Mouse (Mus musculus) embryonic facial prominence, embryonic 13.5 days (tissue): Measurements from ENCODE around the gene Pced1b. TPM values are rescaled to one million over a fixed set of nuclear protein-coding genes. Genes with fewer than 3 reads are reported as not detected.

Source experiments
- ATAC-seq: fragments of 200-750 bp; cut with Nextera tagmentation; 2 replicates; pipeline ENCODE4 v1.8.0; 2017; ENCODE audit warnings: low read depth; ENCODE audit not compliant: insufficient number of reproducible peaks, insufficient read depth, low FRiP score, low TSS enrichment
- H3K27ac ChIP-seq: fragments of 300-500 bp; sonication (generic); 2 replicates; pipeline ENCODE4 v1.5.1; 2015; ENCODE audit warnings: moderate library complexity, mild to moderate bottlenecking, inconsistent platforms
- H3K27me3 ChIP-seq: fragments of 300-500 bp; sonication (generic); 2 replicates; pipeline ENCODE4 v1.6.1; 2015; ENCODE audit warnings: mild to moderate bottlenecking, inconsistent platforms
- H3K36me3 ChIP-seq: fragments of 300-500 bp; sonication (generic); 2 replicates; pipeline ENCODE4 v1.6.1; 2015; ENCODE audit warnings: mild to moderate bottlenecking, inconsistent platforms
- H3K4me1 ChIP-seq: fragments of 300-500 bp; sonication (generic); 2 replicates; pipeline ENCODE4 v1.6.1; 2015; ENCODE audit warnings: inconsistent platforms
- H3K4me2 ChIP-seq: fragments of 300-500 bp; sonication (generic); 2 replicates; pipeline ENCODE4 v1.6.1; 2015; ENCODE audit warnings: moderate library complexity, mild to moderate bottlenecking, inconsistent platforms
- H3K4me3 ChIP-seq: fragments of 300-500 bp; sonication (generic); 2 replicates; pipeline ENCODE4 v1.5.1; 2015; ENCODE audit warnings: mild to moderate bottlenecking, inconsistent platforms
- H3K9ac ChIP-seq: fragments of 300-500 bp; sonication (generic); 2 replicates; pipeline ENCODE4 v1.6.1; 2015; ENCODE audit warnings: mild to moderate bottlenecking, inconsistent platforms
- H3K9me3 ChIP-seq: fragments of 300-500 bp; sonication (generic); 2 replicates; pipeline ENCODE4 v1.6.1; 2016; ENCODE audit warnings: inconsistent platforms
- WGBS: fragments of 180-500 bp; shearing (Covaris S2); methylation state at CpG from one replicate; pipeline ENCODE4 v1.1.7; 2015; ENCODE audit warnings: mixed read lengths; 5-methylcytosine and 5-hydroxymethylcytosine counted together
- polyA plus RNA-seq: library from polyadenylated mRNA; unstranded; fragments of >200 nt; fragmentation: Nextera tagmentation; extraction: Ambion mirVana; gene quantifications from 2 replicates; pipeline ENCODE4 v1.2.1, GENCODE M21; 2015

Pced1b gene
- polyA plus RNA-seq, 1 experiment from 2014 or later: 3.3 TPM

- Histone ChIP-seq H3K4me1 (peaks cover 13% of the 10 kb centered on the region), H3K4me3 (no peak overlapping the region), H3K27me3 (no peaks in the 10 kb centered on the region), H3K27ac (no peak overlapping the region), H3K9ac (no peak overlapping the region), H3K9me3 (no peaks in the 10 kb centered on the region), H3K36me3 (no peaks in the 10 kb centered on the region), H3K4me2 (no peak overlapping the region)
- no peak for ATAC-seq
- 68% methylated on average over 4 of the region's 4 CpGs for WGBS
These were observed 42.3 kb downstream of the Pced1b start for GRCm38 (mm10) chr15:97289176-97289575.

DNA sequence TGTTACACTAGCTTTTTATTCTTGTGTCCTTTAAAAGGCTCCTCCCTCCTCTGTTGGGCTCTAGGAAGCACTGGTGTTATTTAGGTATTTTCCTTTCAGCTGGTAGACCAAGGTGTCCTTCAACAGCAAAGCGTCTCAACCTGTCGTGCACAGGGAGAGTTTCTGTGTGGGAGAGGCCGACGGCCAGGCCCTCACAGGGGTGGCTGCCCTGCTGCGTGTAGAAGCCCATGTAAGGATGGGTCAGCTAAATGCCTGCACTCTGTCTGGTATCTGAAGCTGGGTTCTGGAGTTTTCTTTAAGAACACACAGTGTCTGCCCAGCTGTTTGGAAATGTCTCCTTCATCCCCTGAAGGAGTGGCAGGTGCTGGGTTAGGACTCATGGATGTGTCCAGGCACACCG, 43.4 kb downstream of the Pced1b start:
- Histone ChIP-seq H3K9me3 (no peaks in the 10 kb centered on the region), H3K4me2 (no peak overlapping the region), H3K4me1 (peaks cover 13% of the 10 kb centered on the region), H3K27ac (no peak overlapping the region), H3K4me3 (no peak overlapping the region), H3K27me3 (no peaks in the 10 kb centered on the region), H3K36me3 (no peaks in the 10 kb centered on the region), H3K9ac (no peak overlapping the region)
- no peak for ATAC-seq
- 89% methylated on average over 6 of the region's 6 CpGs for WGBS

- no peaks in the 10 kb centered on the region for H3K9me3 ChIP-seq
- WGBS: 68% methylated on average over 21 of the region's 21 CpGs
- no peak for ATAC-seq
- H3K27me3 ChIP-seq: no peaks in the 10 kb centered on the region
- no peak overlapping the region for H3K9ac ChIP-seq
- no peak overlapping the region for H3K27ac ChIP-seq
- H3K4me3 ChIP-seq: no peak overlapping the region
- no peak overlapping the region for H3K4me2 ChIP-seq
- no peaks in the 10 kb centered on the region for H3K36me3 ChIP-seq
- peaks cover 13% of the 10 kb centered on the region for H3K4me1 ChIP-seq
These were observed 44.6 kb downstream of the Pced1b start for GRCm38 (mm10) chr15:97291291-97292050.

DNA sequence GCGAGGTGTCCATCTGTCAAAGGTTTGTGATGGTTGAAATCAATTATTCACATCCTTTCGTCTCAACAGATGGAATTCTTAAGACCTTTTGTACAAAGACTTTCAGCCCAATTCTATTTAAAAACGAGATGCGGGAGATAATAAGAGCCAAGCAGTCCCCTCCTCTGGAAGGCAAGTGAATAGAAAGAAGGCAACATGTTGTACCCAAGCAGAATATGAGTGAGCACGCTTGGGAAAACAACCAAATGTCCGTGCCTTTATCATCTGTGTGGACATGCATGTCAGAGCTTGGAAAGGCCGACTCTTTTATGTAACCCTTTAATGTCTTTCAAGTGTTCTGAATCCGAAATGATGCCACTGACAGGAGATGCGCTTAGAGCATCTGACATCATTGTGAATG, 61.0 kb downstream of the Pced1b start:
- no peak overlapping the region for H3K27ac ChIP-seq

GRCm38 (mm10) chr15:97309533-97309932, 62.6 kb downstream of the Pced1b start:
- H3K36me3 ChIP-seq: no peaks in the 10 kb centered on the region
- H3K4me2 ChIP-seq: no peak overlapping the region
- no peak overlapping the region for H3K9ac ChIP-seq
- no peak for ATAC-seq
- H3K9me3 ChIP-seq: no peaks in the 10 kb centered on the region
- no peaks in the 10 kb centered on the region for H3K4me1 ChIP-seq
- 94% methylated on average over 2 of the region's 2 CpGs for WGBS
- no peak overlapping the region for H3K27ac ChIP-seq
- H3K4me3 ChIP-seq: no peak overlapping the region
- no peaks in the 10 kb centered on the region for H3K27me3 ChIP-seq

More for the DNA sequence above, 61.0 kb downstream of the Pced1b start:
- Histone ChIP-seq H3K4me3 (no peak overlapping the region), H3K9ac (no peak overlapping the region), H3K36me3 (no peaks in the 10 kb centered on the region), H3K4me2 (no peak overlapping the region), H3K9me3 (no peaks in the 10 kb centered on the region), H3K27me3 (no peaks in the 10 kb centered on the region), H3K4me1 (no peaks in the 10 kb centered on the region)
- no peak for ATAC-seq
- WGBS: 59% methylated on average over 9 of the region's 9 CpGs

- Histone ChIP-seq H3K36me3 (no peaks in the 10 kb centered on the region), H3K9me3 (no peaks in the 10 kb centered on the region), H3K4me1 (no peaks in the 10 kb centered on the region), H3K9ac (no peak overlapping the region), H3K4me3 (no peak overlapping the region), H3K4me2 (no peak overlapping the region), H3K27ac (no peak overlapping the region), H3K27me3 (no peaks in the 10 kb centered on the region)
- 64% methylated on average over 9 of the region's 9 CpGs for WGBS
- no peak for ATAC-seq
These were observed 63.3 kb downstream of the Pced1b start for GRCm38 (mm10) chr15:97310251-97310650.

GRCm38 (mm10) chr15:97311211-97311610, 64.3 kb downstream of the Pced1b start:
- WGBS: 76% methylated on average over 7 of the region's 7 CpGs
- H3K27ac ChIP-seq: no peak overlapping the region
- no peak overlapping the region for H3K4me3 ChIP-seq
- H3K9ac ChIP-seq: no peak overlapping the region
- H3K36me3 ChIP-seq: no peaks in the 10 kb centered on the region
- no peak overlapping the region for H3K4me2 ChIP-seq
- peaks cover 3% of the 10 kb centered on the region; the same call in 1 of the 2 replicates for H3K4me1 ChIP-seq
- no peaks in the 10 kb centered on the region for H3K9me3 ChIP-seq
- ATAC-seq: no peak
- no peaks in the 10 kb centered on the region for H3K27me3 ChIP-seq

DNA sequence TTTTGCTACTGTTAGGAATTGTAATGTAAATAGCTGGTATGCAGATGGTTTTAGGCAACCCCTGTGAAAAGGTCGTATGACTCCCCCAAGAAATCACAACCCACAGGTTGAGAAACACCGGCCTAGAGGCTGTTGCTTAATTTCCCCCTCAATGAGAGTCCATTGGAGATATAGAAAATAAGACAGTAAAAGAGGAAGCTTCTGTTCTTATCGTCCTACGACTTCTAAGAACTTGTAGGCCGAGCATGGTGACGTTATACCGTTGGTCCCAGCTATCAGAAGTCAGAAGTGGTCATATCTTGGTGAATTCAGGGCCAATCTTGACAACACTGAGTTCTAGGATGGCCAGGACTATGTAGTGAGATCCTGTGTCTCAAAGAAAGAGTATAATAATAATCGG, 65.0 kb downstream of the Pced1b start:
- ATAC-seq: no peak
- no peak overlapping the region for H3K27ac ChIP-seq
- no peaks in the 10 kb centered on the region for H3K36me3 ChIP-seq
- no peak overlapping the region for H3K4me2 ChIP-seq
- H3K4me1 ChIP-seq: peaks cover 10% of the 10 kb centered on the region
- H3K9me3 ChIP-seq: no peaks in the 10 kb centered on the region
- H3K27me3 ChIP-seq: no peaks in the 10 kb centered on the region
- no peak overlapping the region for H3K4me3 ChIP-seq
- 91% methylated on average over 8 of the region's 8 CpGs for WGBS
- H3K9ac ChIP-seq: no peak overlapping the region

DNA sequence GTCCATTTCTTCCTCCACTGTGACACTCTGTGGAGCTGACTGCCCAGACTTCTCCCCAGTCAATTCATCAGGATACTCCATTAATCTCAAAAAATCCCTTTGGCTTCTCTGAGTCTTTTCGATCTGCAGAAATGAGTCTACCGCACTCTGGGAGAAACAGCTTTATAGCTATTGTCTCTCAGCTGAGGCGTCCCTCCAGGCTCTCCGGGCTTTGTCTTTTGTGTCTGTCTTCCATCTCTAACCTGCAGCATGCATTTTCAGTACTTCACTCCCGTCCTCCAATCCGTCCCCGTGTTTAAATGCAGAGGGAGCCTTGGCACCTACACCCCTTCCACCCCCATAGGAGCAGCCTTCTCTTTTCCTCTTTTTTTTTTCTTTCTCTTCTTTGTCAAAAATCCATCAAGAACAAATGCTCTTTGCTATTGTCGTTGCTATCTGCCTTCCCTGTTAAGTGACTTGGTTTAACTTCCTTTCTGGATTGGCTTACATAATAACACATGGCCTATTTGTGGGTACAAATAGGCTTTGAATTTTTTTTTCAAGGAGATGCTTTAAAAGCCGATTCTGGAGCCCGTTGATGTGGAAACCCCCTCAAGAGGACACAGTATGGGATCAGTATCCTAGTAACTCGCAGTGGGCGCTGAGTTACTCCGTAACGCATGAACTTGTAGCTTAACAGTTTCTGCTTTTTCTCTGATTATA, 68.0 kb downstream of the Pced1b start:
- H3K4me1 ChIP-seq: peaks cover 11% of the 10 kb centered on the region
- no peak overlapping the region for H3K4me2 ChIP-seq
- H3K36me3 ChIP-seq: no peaks in the 10 kb centered on the region
- no peak overlapping the region for H3K27ac ChIP-seq
- no peaks in the 10 kb centered on the region for H3K27me3 ChIP-seq
- no peaks in the 10 kb centered on the region for H3K9me3 ChIP-seq
- no peak overlapping the region for H3K9ac ChIP-seq
- no peak overlapping the region for H3K4me3 ChIP-seq
- no peak for ATAC-seq
- WGBS: 75% methylated on average over 14 of the region's 14 CpGs

DNA sequence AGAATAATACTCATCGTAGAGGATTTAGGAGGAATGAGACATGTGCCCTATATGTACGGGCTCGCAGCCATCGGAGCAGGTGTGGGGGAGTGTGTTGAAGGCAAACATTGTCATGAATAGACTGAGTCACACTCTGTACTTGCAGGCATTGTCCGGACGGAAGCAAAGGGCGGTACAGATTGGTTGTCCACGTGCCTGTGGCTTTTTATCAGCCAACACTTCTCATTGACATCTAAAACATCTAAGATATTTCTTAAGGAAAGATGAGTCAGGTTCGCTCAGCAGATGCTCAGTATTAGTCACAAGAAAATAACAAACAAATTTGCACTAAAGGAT, 68.5 kb downstream of the Pced1b start:
- Histone ChIP-seq H3K27ac (no peak overlapping the region), H3K9ac (no peak overlapping the region), H3K36me3 (no peaks in the 10 kb centered on the region), H3K9me3 (no peaks in the 10 kb centered on the region), H3K4me1 (peaks cover 11% of the 10 kb centered on the region), H3K4me2 (no peak overlapping the region), H3K4me3 (no peak overlapping the region), H3K27me3 (no peaks in the 10 kb centered on the region)
- WGBS: 83% methylated on average over 9 of the region's 9 CpGs
- ATAC-seq: no peak

- no peaks in the 10 kb centered on the region for H3K27me3 ChIP-seq
- peaks cover 11% of the 10 kb centered on the region for H3K4me1 ChIP-seq
- 87% methylated on average over 21 of the region's 21 CpGs for WGBS
These were observed 71.6 kb downstream of the Pced1b start for GRCm38 (mm10) chr15:97318365-97319001.

DNA sequence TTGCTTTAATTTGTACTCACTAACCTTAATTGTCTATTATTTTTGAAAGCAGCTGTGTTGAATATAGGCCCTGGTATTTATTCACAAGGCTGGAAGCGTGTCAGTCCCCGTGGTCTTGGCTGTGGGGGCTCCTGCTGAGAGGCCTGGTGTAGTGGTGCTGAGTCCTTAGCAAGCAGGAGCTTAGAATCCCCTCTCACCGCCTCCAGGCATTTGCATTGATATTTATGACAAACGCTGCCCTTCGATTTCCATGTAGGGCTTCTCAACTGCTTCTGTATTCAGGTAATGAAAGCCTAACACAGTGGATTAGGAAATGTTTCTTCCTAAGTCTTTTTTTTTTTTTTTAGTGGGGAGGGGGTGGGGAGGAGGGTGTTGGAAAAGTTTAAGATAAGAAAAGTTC, 75.9 kb downstream of the Pced1b start:
- Histone ChIP-seq H3K4me3 (no peak overlapping the region), H3K36me3 (no peaks in the 10 kb centered on the region), H3K9me3 (peaks cover 6% of the 10 kb centered on the region; the same call in 1 of the 2 replicates), H3K9ac (no peak overlapping the region), H3K4me2 (no peak overlapping the region), H3K4me1 (no peaks in the 10 kb centered on the region), H3K27ac (no peak overlapping the region), H3K27me3 (no peaks in the 10 kb centered on the region)
- ATAC-seq: no peak
- WGBS: 70% methylated on average over 5 of the region's 5 CpGs

More at GRCm38 (mm10) chr15:97318365-97319001, 71.6 kb downstream of the Pced1b start:
- no peaks in the 10 kb centered on the region for H3K36me3 ChIP-seq
- H3K4me2 ChIP-seq: no peak overlapping the region
- no peak for ATAC-seq
- H3K9ac ChIP-seq: no peak overlapping the region
- H3K27ac ChIP-seq: no peak overlapping the region
- no peaks in the 10 kb centered on the region for H3K9me3 ChIP-seq
- H3K4me3 ChIP-seq: no peak overlapping the region
